Mouse (Mus musculus) hindbrain, embryonic 12.5 days (tissue): Measurements from ENCODE around the gene Zfr. TPM values are rescaled to one million over a fixed set of nuclear protein-coding genes. Genes with fewer than 3 reads are reported as not detected.
A peak's percentile ranks its signal among the peaks of the same experiment; 100 is the strongest.
"Not testable (repeated sequence)": the region's sequence is repeated elsewhere in the genome, so short reads cannot be mapped to it uniquely, and the experiment has no call there.

Experiments
- ATAC-seq: fragments of 200-750 bp; cut with Nextera tagmentation; 2 replicates; pipeline ENCODE4 v1.8.0; 2017; ENCODE audit warnings: moderate TSS enrichment; ENCODE audit not compliant: low FRiP score
- H3K27ac ChIP-seq: fragments of 300-500 bp; sonication (generic); 2 replicates; pipeline ENCODE4 v1.5.1; 2016; ENCODE audit warnings: mild to moderate bottlenecking
- H3K27me3 ChIP-seq: fragments of 300-500 bp; sonication (generic); 2 replicates; pipeline ENCODE4 v1.6.1; 2016; ENCODE audit warnings: mild to moderate bottlenecking
- H3K36me3 ChIP-seq: fragments of 300-500 bp; sonication (generic); 2 replicates; pipeline ENCODE4 v1.6.1; 2016; ENCODE audit warnings: mild to moderate bottlenecking
- H3K4me1 ChIP-seq: fragments of 300-500 bp; sonication (generic); 2 replicates; pipeline ENCODE4 v1.6.1; 2016
- H3K4me2 ChIP-seq: fragments of 300-500 bp; sonication (generic); replicated peaks from 2 replicates; pipeline ENCODE4 v1.6.1; 2016; ENCODE audit warnings: mild to moderate bottlenecking
- H3K4me3 ChIP-seq: fragments of 300-500 bp; sonication (generic); 2 replicates; pipeline ENCODE4 v1.5.1; 2016; ENCODE audit warnings: mild to moderate bottlenecking
- H3K9ac ChIP-seq: fragments of 300-500 bp; sonication (generic); 2 replicates; pipeline ENCODE4 v1.6.1; 2016; ENCODE audit warnings: mild to moderate bottlenecking, moderate library complexity
- H3K9me3 ChIP-seq: fragments of 300-500 bp; sonication (generic); replicated peaks from 2 replicates; pipeline ENCODE4 v1.6.1; 2016; ENCODE audit warnings: mild to moderate bottlenecking
- WGBS: fragments of 180-500 bp; shearing (Covaris S2); methylation state at CpG from one replicate; pipeline ENCODE4 v1.1.7; 2016; 5-methylcytosine and 5-hydroxymethylcytosine counted together
- polyA plus RNA-seq: library from polyadenylated mRNA; unstranded; fragments of >200 nt; fragmentation: Nextera tagmentation; extraction: Ambion mirVana; gene quantifications from 2 replicates; pipeline ENCODE4 v1.2.1, GENCODE M21; 2016

The Zfr gene
- polyA plus RNA-seq, 1 experiment from 2014 or later: 127 TPM

DNA sequence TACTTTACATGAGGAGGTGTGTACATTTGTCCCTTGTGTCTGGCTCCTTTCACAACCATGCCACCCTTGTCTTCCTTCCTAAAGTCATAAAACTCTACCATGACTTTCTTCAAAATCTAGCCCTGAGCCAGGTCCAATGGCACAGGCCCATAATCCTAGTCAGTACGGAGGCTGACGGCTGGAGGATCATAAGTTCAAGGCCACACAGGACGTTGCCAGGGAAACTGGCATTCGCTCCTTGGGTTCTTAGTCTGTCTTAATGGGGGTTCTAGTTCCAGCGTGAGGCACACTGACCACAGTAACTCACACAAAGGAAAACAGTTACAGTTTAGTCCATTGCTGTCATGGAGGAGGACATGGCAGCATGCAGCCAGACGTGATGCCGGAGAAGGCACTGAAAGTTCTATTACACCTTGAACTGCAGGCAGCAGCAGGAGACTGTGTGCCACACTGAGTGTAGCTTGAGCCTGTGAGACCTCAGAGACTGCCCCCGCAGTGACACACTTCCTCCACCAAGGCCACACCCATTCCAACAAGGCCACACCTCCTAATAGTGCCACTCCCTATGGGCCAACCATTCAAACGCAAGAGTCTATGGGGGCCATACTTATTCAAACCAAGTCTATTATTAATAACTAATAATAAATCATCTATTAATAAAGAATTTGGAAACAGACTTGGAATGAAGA, 26.5 kb upstream of the Zfr start:
- no peak for ATAC-seq
- Histone ChIP-seq H3K27me3 (no peaks in the 10 kb centered on the region), H3K36me3 (no peaks in the 10 kb centered on the region), H3K9me3 (no peaks in the 10 kb centered on the region), H3K27ac (no peak overlapping the region), H3K4me2 (no peak overlapping the region), H3K4me1 (peaks cover 8% of the 10 kb centered on the region), H3K9ac (no peak overlapping the region), H3K4me3 (no peak overlapping the region)
- 89% methylated on average over 9 of the region's 9 CpGs for WGBS

DNA sequence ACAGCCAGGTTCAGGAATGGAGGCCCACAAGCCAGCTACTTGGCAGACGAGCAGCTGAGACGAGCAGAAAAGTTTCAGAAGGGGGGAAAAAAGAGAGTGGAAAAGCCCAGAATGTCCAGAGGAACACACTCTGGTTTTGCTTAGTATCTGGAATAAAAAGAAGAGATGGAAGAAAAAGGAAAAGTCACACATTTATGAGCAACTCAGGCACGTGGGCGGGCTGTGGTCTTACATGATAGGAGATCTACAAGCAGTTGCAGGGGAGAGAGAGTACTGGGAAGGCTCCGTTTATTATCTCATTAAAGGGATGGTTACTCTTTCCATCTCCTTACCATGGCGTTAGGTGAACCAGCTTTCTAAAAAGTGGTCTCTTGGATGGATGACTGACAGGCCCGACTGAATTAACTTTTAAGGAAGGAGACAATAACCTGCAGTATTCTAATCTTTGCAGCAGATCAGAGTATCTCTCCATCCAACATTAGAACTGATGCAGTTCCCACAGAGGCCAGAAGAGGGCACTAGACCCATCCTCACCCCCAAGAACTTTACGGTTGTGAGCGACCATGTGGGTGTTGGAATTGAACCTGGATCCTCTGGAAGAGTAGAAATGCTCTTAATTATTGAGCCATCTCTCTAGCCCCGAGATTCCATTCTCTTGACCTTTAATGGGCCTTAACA, 25.7 kb upstream of the Zfr start:
- Histone ChIP-seq H3K27me3 (no peaks in the 10 kb centered on the region), H3K4me2 (no peak overlapping the region), H3K27ac (no peak overlapping the region), H3K9me3 (no peaks in the 10 kb centered on the region), H3K36me3 (no peaks in the 10 kb centered on the region), H3K4me1 (peaks cover 8% of the 10 kb centered on the region), H3K4me3 (no peak overlapping the region), H3K9ac (no peak overlapping the region)
- WGBS: 65% methylated on average over 10 of the region's 10 CpGs
- no peak for ATAC-seq

DNA sequence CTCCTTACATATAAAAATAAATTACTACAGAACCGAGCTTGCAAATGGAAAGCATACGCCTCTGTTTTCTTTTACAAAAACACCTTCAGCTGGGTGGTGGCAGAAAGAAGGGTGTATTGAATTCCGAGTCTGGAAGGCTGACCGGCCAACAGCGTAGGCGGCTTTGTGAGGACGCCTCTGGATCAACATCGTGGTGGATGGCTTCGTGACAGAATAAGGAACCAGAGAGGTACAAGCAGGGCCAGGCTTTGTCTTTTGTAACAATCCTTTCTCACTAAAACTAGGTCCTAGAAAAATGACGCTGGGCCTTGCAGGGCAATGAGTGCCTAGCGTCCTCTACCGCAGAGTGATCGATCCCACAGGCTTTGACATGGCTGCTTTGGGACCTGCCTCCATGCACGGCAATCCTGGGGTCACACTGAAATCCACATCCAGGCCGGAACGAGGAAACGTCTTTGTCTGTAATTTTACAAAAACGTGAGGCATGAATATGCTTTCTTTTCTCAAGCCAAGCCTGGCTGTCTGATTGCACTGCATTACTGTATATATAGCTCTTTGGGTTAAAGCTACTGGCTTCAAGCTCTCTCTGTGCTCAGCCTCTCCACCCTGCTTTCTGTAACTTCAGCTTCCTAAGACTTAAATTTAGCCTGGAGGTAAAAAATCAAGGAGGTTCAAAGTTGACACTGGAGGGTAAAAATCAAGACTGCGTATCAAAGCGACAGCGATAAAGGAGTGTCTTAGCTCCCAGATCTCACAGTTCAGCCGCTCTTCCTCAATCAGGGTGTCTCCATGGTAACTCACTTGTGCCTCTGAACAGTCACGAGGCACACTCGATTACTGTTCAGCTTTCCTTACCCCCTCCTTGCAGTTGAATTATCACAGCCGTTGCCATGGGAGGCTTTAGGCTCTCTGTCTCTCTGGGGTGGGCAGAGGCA, 24.3 kb upstream of the Zfr start:
- H3K36me3 ChIP-seq: no peaks in the 10 kb centered on the region
- no peaks in the 10 kb centered on the region for H3K27me3 ChIP-seq
- peak overlapping the region; percentile 27; the same call in 1 of the 2 replicates for H3K4me2 ChIP-seq
- peaks cover 8% of the 10 kb centered on the region for H3K4me1 ChIP-seq
- H3K4me3 ChIP-seq: no peak overlapping the region
- WGBS: 58% methylated on average over 25 of the region's 25 CpGs
- peak overlapping the region; percentile 79 for H3K27ac ChIP-seq
- peaks cover 7% of the 10 kb centered on the region; the same call in 1 of the 2 replicates for H3K9me3 ChIP-seq
- ATAC-seq: peak; percentile 95
- H3K9ac ChIP-seq: no peak overlapping the region

DNA sequence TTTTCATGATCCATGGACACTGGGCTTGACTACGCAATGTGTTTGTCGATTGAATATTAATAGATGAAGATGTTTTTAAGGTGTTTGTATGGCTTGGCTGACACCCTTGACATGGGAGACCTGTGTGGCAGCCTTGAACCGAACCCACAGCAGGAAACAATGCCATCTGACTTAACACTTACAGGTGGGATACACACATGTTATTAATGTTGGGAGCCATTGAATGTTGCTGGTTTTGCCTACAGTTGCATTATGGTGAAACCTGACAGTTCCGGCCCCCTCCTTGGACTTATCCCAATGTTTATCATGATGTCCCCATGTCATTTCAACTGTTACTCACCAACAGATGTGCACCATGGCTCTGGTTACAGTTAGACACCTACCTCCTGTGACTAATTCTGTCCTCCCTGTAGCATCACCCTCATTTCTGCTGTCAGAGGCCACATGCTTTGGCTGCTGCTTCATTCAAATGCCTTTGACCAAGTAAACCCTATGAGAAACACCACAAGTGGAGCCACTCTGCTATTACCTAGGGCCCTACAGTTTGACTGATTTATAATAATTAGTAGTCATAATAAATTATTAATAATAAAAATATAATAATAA, 23.6 kb upstream of the Zfr start:
- Histone ChIP-seq H3K9ac (no peak overlapping the region), H3K27ac (peak overlapping the region; percentile 79; the same call in 1 of the 2 replicates), H3K4me3 (no peak overlapping the region), H3K9me3 (peaks cover 7% of the 10 kb centered on the region; the same call in 1 of the 2 replicates), H3K4me1 (peaks cover 8% of the 10 kb centered on the region), H3K4me2 (no peak overlapping the region), H3K27me3 (no peaks in the 10 kb centered on the region), H3K36me3 (no peaks in the 10 kb centered on the region)
- ATAC-seq: peak; percentile 61
- 51% methylated on average over 4 of the region's 4 CpGs for WGBS

DNA sequence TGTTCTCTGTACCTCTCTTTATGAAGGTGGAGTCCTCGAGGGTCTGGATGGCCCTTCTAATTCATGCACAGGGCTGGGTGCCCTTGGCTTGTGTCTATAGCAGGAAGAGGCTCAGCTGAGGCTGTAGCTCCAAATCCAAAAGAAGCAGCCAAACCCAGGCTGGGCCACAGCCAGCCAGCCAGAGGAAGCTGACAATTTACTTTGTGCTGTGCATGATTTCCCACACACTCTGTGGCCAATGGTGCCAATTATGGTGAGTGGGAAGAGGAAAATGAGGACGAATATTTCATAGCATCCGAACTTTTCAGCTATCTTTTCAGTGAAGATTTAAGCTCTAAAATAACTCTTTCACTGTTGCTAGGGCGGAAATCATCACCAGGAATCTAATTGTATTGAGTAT, 21.2 kb upstream of the Zfr start:
- 85% methylated on average over 4 of the region's 4 CpGs for WGBS
- H3K4me3 ChIP-seq: no peak overlapping the region

DNA sequence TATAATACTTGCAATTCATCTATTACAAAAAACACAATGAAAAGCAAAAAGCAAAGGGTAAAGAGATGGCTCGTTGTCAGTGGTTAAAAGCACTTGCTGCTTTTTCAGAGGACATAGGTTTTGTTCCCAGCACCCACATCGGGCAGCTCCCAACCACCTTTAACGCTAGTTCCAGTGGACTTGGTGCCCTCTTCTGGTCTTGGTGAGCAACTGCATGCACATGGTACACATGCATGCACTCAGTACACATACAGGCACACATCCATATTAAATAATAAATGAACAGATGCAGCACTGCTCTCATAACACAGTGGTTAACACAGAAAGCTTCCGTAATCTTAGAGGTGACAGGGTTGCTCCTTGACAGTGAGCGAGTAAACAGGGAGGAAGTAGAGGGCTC, 20.3 kb upstream of the Zfr start:
- no peak for ATAC-seq
- H3K4me1 ChIP-seq: peaks cover 8% of the 10 kb centered on the region
- no peak overlapping the region for H3K4me3 ChIP-seq
- H3K27me3 ChIP-seq: no peaks in the 10 kb centered on the region
- no peak overlapping the region for H3K27ac ChIP-seq
- H3K9ac ChIP-seq: no peak overlapping the region
- no peaks in the 10 kb centered on the region for H3K36me3 ChIP-seq
- 91% methylated on average over 5 of the region's 5 CpGs for WGBS
- H3K4me2 ChIP-seq: no peak overlapping the region
- H3K9me3 ChIP-seq: peaks cover 11% of the 10 kb centered on the region; the same call in 1 of the 2 replicates

More for the DNA sequence above, 21.2 kb upstream of the Zfr start:
- Histone ChIP-seq H3K9me3 (peaks cover 11% of the 10 kb centered on the region; the same call in 1 of the 2 replicates), H3K4me2 (no peak overlapping the region), H3K27ac (no peak overlapping the region), H3K4me1 (peaks cover 8% of the 10 kb centered on the region), H3K9ac (no peak overlapping the region), H3K27me3 (no peaks in the 10 kb centered on the region), H3K36me3 (no peaks in the 10 kb centered on the region)
- ATAC-seq: no peak

DNA sequence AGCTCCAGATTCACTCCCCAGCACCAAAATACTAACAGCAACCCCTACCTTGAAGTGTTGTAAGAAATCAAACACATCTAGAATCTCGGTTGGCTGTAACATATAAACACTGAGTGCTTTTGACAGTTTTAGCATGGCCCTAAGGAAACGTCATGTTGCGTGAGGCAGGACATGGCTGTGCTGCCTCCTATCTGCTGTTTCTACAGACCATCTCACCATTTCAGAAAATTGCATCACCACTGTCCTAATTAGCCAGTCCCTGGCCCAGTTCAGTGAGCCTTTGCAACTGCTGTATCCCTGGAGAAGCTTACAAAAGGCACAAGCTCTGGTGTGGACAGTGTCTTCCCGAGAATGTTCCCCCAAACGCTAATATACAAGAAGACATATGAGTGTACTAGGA, 16.7 kb upstream of the Zfr start:
- Histone ChIP-seq H3K27ac (no peak overlapping the region), H3K4me3 (no peak overlapping the region), H3K27me3 (no peaks in the 10 kb centered on the region), H3K4me1 (no peaks in the 10 kb centered on the region), H3K9ac (no peak overlapping the region), H3K36me3 (no peaks in the 10 kb centered on the region), H3K4me2 (no peak overlapping the region), H3K9me3 (peaks cover 11% of the 10 kb centered on the region; the same call in 1 of the 2 replicates)
- WGBS: 78% methylated on average over 5 of the region's 5 CpGs
- no peak for ATAC-seq

DNA sequence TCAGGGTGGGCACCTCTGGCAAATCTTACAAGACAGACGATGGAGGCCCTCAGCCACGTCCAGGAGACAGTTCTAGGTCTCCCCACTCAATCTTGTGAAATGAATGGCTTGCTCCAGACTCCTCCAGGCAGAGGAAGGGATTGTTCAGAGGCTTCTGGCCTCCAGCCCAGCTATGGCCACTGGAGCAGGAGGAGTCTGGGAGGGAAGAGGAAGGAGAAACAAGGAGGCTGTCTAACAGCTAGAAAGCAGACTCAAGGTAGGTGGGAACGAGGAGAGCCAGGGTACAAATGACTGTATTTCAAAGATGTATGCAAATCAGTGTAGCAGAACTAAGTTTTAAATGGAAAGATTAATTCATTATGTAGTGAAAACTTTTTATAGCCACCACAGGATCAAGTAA, 13.9 kb upstream of the Zfr start:
- H3K27ac ChIP-seq: no peak overlapping the region
- no peaks in the 10 kb centered on the region for H3K36me3 ChIP-seq
- 0 out of 2 replicates have a peak, but pooled peaks cover 3% of the 10 kb centered on the region for H3K9me3 ChIP-seq
- WGBS: 69% methylated on average over 3 of the region's 3 CpGs
- no peaks in the 10 kb centered on the region for H3K4me1 ChIP-seq
- no peak for ATAC-seq
- H3K4me2 ChIP-seq: no peak overlapping the region
- H3K4me3 ChIP-seq: no peak overlapping the region
- H3K27me3 ChIP-seq: no peaks in the 10 kb centered on the region
- no peak overlapping the region for H3K9ac ChIP-seq

DNA sequence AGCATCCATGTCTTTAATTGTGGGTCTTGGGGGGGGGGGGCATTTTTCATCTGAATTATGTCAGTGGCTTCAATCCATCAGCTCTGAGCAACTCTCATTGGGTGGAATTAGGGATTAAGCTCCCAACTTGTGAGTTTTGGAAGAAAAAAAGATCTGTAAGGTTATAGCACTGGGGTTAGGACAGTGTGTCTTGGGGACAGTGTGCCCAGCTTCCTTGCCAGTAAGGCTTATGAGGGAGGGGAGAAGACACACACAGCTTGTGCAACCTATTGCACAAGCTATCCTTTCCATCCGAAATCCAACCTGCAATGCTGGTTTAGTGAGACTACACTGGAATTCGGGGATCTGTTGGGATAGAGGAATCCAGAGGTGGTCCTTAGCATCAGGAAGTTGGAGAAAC, 12.8 kb upstream of the Zfr start:
- H3K4me3 ChIP-seq: no peak overlapping the region
- 82% methylated on average over 2 of the region's 2 CpGs for WGBS
- no peak overlapping the region for H3K27ac ChIP-seq
- H3K4me2 ChIP-seq: no peak overlapping the region
- H3K4me1 ChIP-seq: no peaks in the 10 kb centered on the region
- no peak overlapping the region for H3K9ac ChIP-seq
- no peaks in the 10 kb centered on the region for H3K36me3 ChIP-seq
- 0 out of 2 replicates have a peak, but pooled peaks cover 3% of the 10 kb centered on the region for H3K9me3 ChIP-seq
- ATAC-seq: no peak
- H3K27me3 ChIP-seq: no peaks in the 10 kb centered on the region

DNA sequence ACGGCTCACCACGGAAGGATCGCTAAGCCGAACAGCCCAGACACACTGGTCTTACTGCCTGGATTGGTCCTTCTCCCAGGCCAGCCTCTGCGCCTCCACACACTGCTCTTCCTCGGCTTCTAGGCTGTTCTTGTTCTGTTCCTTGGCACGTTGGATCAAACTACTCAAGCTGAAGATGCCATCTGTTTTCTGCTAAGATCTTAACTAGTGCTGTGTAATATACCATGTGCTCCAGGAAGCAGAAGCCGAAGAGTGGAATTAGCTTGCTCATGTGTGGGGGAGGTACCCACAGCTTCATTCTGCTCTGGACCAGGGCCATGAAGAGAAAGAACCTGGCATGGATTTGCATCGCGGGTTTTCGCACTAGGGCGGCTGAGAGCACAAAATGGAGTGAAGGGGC, 11.2 kb upstream of the Zfr start:
- Histone ChIP-seq H3K36me3 (no peaks in the 10 kb centered on the region), H3K4me2 (no peak overlapping the region), H3K4me3 (no peak overlapping the region), H3K9me3 (no peaks in the 10 kb centered on the region), H3K27ac (no peak overlapping the region), H3K9ac (no peak overlapping the region), H3K4me1 (no peaks in the 10 kb centered on the region), H3K27me3 (no peaks in the 10 kb centered on the region)
- 94% methylated on average over 12 of the region's 12 CpGs for WGBS
- no peak for ATAC-seq

DNA sequence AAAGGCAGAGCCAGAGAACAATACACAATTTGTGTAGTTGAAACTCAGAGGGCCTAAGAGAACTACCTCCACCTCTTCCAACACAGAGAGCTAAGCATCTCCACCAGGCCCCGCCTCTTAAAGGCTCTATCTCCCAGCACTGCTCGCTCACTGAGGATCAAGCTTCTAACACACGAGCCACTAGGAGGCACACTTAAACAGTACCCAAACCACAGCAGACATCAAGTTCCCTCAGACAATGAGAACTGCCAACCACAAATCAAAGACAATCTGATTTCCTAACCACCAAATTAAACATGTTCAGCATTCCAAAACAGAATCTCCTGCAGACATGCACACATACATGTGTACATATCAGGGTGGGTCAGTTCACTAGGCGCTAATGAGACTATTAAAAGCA, 9.4 kb upstream of the Zfr start:
- H3K27me3 ChIP-seq: no peaks in the 10 kb centered on the region
- H3K4me1 ChIP-seq: no peaks in the 10 kb centered on the region
- H3K27ac ChIP-seq: no peak overlapping the region
- no peaks in the 10 kb centered on the region for H3K9me3 ChIP-seq
- H3K36me3 ChIP-seq: no peaks in the 10 kb centered on the region
- no peak overlapping the region for H3K4me2 ChIP-seq
- H3K9ac ChIP-seq: no peak overlapping the region
- no peak overlapping the region for H3K4me3 ChIP-seq
- 82% methylated on average over 4 of the region's 4 CpGs for WGBS
- ATAC-seq: no peak

DNA sequence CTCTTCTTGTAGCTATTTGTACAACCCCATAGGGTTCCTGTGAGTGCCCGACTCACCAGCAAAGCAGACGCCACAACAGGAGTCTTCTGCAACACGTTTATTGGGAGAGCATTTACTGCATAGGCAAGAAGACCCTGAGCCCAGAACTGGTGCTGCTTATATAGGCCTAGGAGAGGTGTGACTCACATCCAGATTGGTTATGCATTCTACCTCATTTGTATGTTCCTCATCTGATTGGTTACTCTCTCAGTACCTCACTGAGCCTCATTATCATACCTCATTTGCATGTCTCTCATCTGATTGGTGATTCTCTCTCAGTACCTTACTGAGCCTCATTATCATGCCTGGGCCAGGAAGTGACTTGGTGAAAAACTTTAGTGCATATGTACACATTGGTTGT, 8.7 kb upstream of the Zfr start:
- not testable (repeated sequence) for H3K9me3 ChIP-seq, H3K4me2 ChIP-seq, H3K36me3 ChIP-seq, H3K9ac ChIP-seq, H3K27ac ChIP-seq, H3K4me1 ChIP-seq, H3K27me3 ChIP-seq, H3K4me3 ChIP-seq, ATAC-seq
- 82% methylated on average over 3 of the region's 3 CpGs for WGBS
